ENCODE assay signal across 24 mouse cellular contexts in the genomic region with DNA sequence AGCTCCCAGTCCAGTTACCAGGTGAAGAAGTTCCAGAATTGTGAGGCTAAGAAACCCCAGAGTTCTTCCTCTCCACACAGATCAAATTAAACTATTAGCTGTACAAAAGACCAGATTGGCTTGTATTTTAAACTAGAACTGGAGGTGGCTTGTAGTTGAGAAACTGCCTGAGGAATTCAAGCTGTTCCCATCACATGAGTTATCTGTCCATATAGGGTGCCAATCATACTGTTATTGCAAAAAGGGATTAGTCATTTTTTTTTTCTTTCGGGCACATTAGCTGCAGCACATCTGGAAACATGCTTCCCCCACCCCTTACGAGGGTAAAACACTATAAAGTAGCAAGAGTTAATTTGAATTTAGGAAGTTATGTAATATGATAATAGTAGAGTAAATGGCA.
A peak's percentile ranks its signal among the peaks of the same experiment; 100 is the strongest.
DNase-seq lines count a peak whose midpoint lies in the region; ATAC-seq and TF ChIP-seq lines count a peak whose summit lies in the region.
"Had no signal": no experiment of that assay in that cellular context is flagged by ENCODE, and none has a peak within 500 bp of the region (broad histone marks: within the 10 kb centered on the region; RNA-seq: fewer than 3 reads in every experiment).

No protein-coding gene starts in this region.

- WGBS in forebrain, postnatal 0 days: 73% methylated on average over 2 of the region's 2 CpGs
- WGBS in forebrain, embryonic 10.5 days: 80% methylated on average over 2 of the region's 2 CpGs

- H3K4me1 ChIP-seq in forebrain, postnatal 0 days (ENCODE audit: insufficient read depth): no peaks in the 10 kb centered on the region
- no peaks in the 10 kb centered on the region for H3K4me1 ChIP-seq in forebrain, embryonic 10.5 days
- H3K4me1 ChIP-seq: embryonic facial prominence, embryonic 15.5 days; forebrain, embryonic 15.5 days; heart, embryonic 10.5 days; hindbrain, embryonic 12.5 days had no signal

- H3K4me2 ChIP-seq in forebrain, postnatal 0 days (ENCODE audit: low read depth): no peak overlapping the region
- H3K4me2 ChIP-seq: embryonic facial prominence, embryonic 15.5 days; forebrain, embryonic 15.5 days; hindbrain, embryonic 12.5 days had no signal

- TF ChIP-seq CTCF in forebrain, postnatal 0 days (IDR thresholded peaks at IDR 0.05; ENCODE audit: low read depth): no peak

- no peaks in the 10 kb centered on the region for H3K9me3 ChIP-seq in forebrain, postnatal 0 days (ENCODE audit: low read length)
- no peaks in the 10 kb centered on the region for H3K9me3 ChIP-seq in forebrain, embryonic 10.5 days
- H3K9me3 ChIP-seq: embryonic facial prominence, embryonic 15.5 days; forebrain, embryonic 15.5 days; G1E; heart, embryonic 10.5 days; hindbrain, embryonic 12.5 days had no signal

- H3K27ac ChIP-seq in forebrain, postnatal 0 days (ENCODE audit: low read depth, low read length): no peak overlapping the region
- no peak overlapping the region for H3K27ac ChIP-seq in forebrain, embryonic 10.5 days
- H3K27ac ChIP-seq: embryonic facial prominence, embryonic 15.5 days; forebrain, embryonic 15.5 days; heart, embryonic 10.5 days; hindbrain, embryonic 12.5 days had no signal

- no peaks in the 10 kb centered on the region for H3K27me3 ChIP-seq in forebrain, postnatal 0 days (ENCODE audit: insufficient read depth, low read length)
- H3K27me3 ChIP-seq in forebrain, embryonic 10.5 days (ENCODE audit: poor library complexity, severe bottlenecking): no peaks in the 10 kb centered on the region
- H3K27me3 ChIP-seq: embryonic facial prominence, embryonic 15.5 days; forebrain, embryonic 15.5 days; hindbrain, embryonic 12.5 days had no signal

- DNase-seq in forebrain, postnatal 0 days: no peak
- no peak for DNase-seq in forebrain, embryonic 10.5 days (ENCODE audit: extremely low spot score, low spot score)
- DNase-seq in layer of hippocampus, adult 18-20 months (ENCODE audit: low spot score in 2 of 2): peak; percentile 17 to 76
- DNase-seq in layer of hippocampus, postnatal 36 days: no peak
- peak; percentile 26 to 68 for DNase-seq in left cerebral cortex, postnatal 25 days (ENCODE audit: low spot score in 2 of 2)
- no peak for DNase-seq in left cerebral cortex, adult 18-20 months (ENCODE audit: low spot score in 2 of 2)
- DNase-seq in layer of hippocampus, postnatal 14 days (ENCODE audit: low spot score in 2 of 2): peak; percentile 24 to 60
- DNase-seq in natural killer cell, adult 2 months (ENCODE audit: low spot score in 2 of 2): no peak
- DNase-seq: adrenal gland, postnatal 10 days; B cell, adult 2 months; cerebellum, adult 18-20 months; cerebellum, postnatal 10 days; embryo, embryonic 11 days; gastrocnemius, postnatal 10 days; heart, adult 18-20 months; heart, postnatal 10 days; heart, postnatal 4 days had no signal

- no peak overlapping the region for H3K9ac ChIP-seq in forebrain, postnatal 0 days
- H3K9ac ChIP-seq: embryonic facial prominence, embryonic 15.5 days; forebrain, embryonic 15.5 days; hindbrain, embryonic 12.5 days had no signal

- intact Hi-C loops in left cerebral cortex, postnatal 25 days (cut with DNase I): loop anchor here (2.0 kb wide), 1 partner anchor 84 kb away; no protein-coding TSS in a partner anchor

- no peaks in the 10 kb centered on the region for H3K36me3 ChIP-seq in forebrain, postnatal 0 days (ENCODE audit: insufficient read depth)
- no peaks in the 10 kb centered on the region for H3K36me3 ChIP-seq in forebrain, embryonic 10.5 days (replicated peaks)
- H3K36me3 ChIP-seq: embryonic facial prominence, embryonic 15.5 days; forebrain, embryonic 15.5 days; G1E; heart, embryonic 10.5 days; hindbrain, embryonic 12.5 days had no signal

- no peak overlapping the region for H3K4me3 ChIP-seq in forebrain, postnatal 0 days (ENCODE audit: low read depth, low read length)
- H3K4me3 ChIP-seq in forebrain, embryonic 10.5 days: no peak overlapping the region
- H3K4me3 ChIP-seq: embryonic facial prominence, embryonic 15.5 days; erythroblast, embryonic 14.5 days; forebrain, embryonic 15.5 days; heart, embryonic 10.5 days; hindbrain, embryonic 12.5 days had no signal

- ATAC-seq in forebrain, postnatal 0 days: 0 out of 2 replicates have a peak, but pooled peaks have one; percentile 12
- ATAC-seq: CD4-positive, CD25-positive, alpha-beta regulatory T cell, adult 4 months; forebrain, embryonic 15.5 days had no signal

Comparison
In these comparisons a context has a peak if more than half of its experiments do, and no peak if none do; other contexts are left out.
1. DNase-seq: peak in layer of hippocampus, adult 18-20 months (2 of 2), left cerebral cortex, postnatal 25 days (2 of 2) and layer of hippocampus, postnatal 14 days (2 of 2); none in forebrain, postnatal 0 days (single experiment), forebrain, embryonic 10.5 days (single experiment), layer of hippocampus, postnatal 36 days (0 of 2), left cerebral cortex, adult 18-20 months (0 of 2) and natural killer cell, adult 2 months (0 of 2).